Mouse (Mus musculus): ENCODE measurements around the gene Milr1.

DNA sequence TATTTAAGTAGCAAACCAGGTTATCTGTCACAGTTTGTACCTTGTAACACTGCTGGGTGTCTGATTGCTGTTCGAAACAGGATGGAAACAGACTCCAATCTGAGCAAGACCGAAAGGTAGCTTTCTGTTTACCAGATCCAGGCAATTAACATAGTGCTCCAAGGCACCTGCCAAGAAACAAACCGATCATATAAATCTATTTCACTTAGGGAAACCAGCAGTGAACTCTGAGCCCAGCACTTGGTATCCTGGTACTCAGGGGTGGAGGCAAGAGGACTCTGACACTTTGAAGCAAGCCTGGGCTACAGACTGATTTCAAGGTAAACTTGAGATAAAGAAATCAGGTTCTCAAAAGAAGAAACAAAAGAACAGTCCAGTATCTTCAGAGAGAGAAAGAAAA is 26.4 kb downstream of the Milr1 start:
- TF ChIP-seq CTCF (IDR thresholded peaks at IDR 0.05; ENCODE audit: insufficient read depth, low read depth, low read length), result no peak
- no peak for TF ChIP-seq POLR2A (IDR thresholded peaks at IDR 0.05; ENCODE audit: insufficient read depth, low read depth, low read length)

All from olfactory bulb, adult 2 months (tissue).